Mouse (Mus musculus) kidney, embryonic 16.5 days (tissue): Measurements from ENCODE around the gene Vmn1r124. TPM values are rescaled to one million over a fixed set of nuclear protein-coding genes. Genes with fewer than 3 reads are reported as not detected.
"Not testable (repeated sequence)": the region's sequence is repeated elsewhere in the genome, so short reads cannot be mapped to it uniquely, and the experiment has no call there.

ENCODE experiments used
- ATAC-seq: fragments of 200-750 bp; cut with Nextera tagmentation; 2 replicates; pipeline ENCODE4 v1.8.0; 2017; ENCODE audit warnings: moderate TSS enrichment; ENCODE audit not compliant: low FRiP score, low TSS enrichment
- H3K27ac ChIP-seq: fragments of 300-500 bp; sonication (generic); 2 replicates; pipeline ENCODE4 v1.5.1; 2014; ENCODE audit warnings: low read length
- H3K27me3 ChIP-seq: fragments of 300-500 bp; sonication (generic); 2 replicates; pipeline ENCODE4 v1.6.1; 2014; ENCODE audit warnings: low read length, control low read depth, mixed read lengths; ENCODE audit not compliant: insufficient read depth
- H3K36me3 ChIP-seq: fragments of 300-500 bp; sonication (generic); 2 replicates; pipeline ENCODE4 v1.6.1; 2014; ENCODE audit warnings: low read length, control low read depth, mixed read lengths; ENCODE audit not compliant: insufficient read depth
- H3K4me1 ChIP-seq: fragments of 300-500 bp; sonication (generic); 2 replicates; pipeline ENCODE4 v1.6.1; 2014; ENCODE audit warnings: low read length, control low read depth, mixed read lengths; ENCODE audit not compliant: insufficient read depth
- H3K4me2 ChIP-seq: fragments of 300-500 bp; sonication (generic); replicated peaks from 2 replicates; pipeline ENCODE4 v1.6.1; 2014; ENCODE audit warnings: low read depth, low read length
- H3K4me3 ChIP-seq: fragments of 300-500 bp; sonication (generic); 2 replicates; pipeline ENCODE4 v1.5.1; 2014; ENCODE audit warnings: mild to moderate bottlenecking, low read length
- H3K9ac ChIP-seq: fragments of 300-500 bp; sonication (generic); replicated peaks from 2 replicates; pipeline ENCODE4 v1.6.1; 2014; ENCODE audit warnings: low read length
- H3K9me3 ChIP-seq: fragments of 300-500 bp; sonication (generic); 2 replicates; pipeline ENCODE4 v1.6.1; 2016; ENCODE audit warnings: low read length, control low read depth
- WGBS: fragments of 180-500 bp; shearing (Covaris S2); extraction: QIAGEN DNeasy Blood & Tissue Kit; methylation state at CpG from one replicate; pipeline ENCODE4 v1.1.7; 2014; 5-methylcytosine and 5-hydroxymethylcytosine counted together
- polyA plus RNA-seq: library from polyadenylated mRNA; unstranded; fragments of >200 nt; fragmentation: Nextera tagmentation; extraction: Ambion mirVana; gene quantifications from 2 replicates; pipeline ENCODE4 v1.2.1, GENCODE M21; 2015

Gene Vmn1r124
- polyA plus RNA-seq = not detected in 2 replicates

- not testable (repeated sequence) for H3K27me3 ChIP-seq, ATAC-seq, H3K36me3 ChIP-seq, H3K9ac ChIP-seq, H3K4me3 ChIP-seq, H3K27ac ChIP-seq, H3K4me2 ChIP-seq, H3K4me1 ChIP-seq, H3K9me3 ChIP-seq
- WGBS = 82% methylated on average over 4 of the region's 4 CpGs
These were observed at the start of gene Vmn1r124 for GRCm38 (mm10) chr7:21260517-21260916. TSS of gene Vmn1r124 (minus strand) at chr7:21260617.

- not testable (repeated sequence) for H3K27me3 ChIP-seq, H3K4me2 ChIP-seq, ATAC-seq, H3K4me3 ChIP-seq, H3K36me3 ChIP-seq, H3K9me3 ChIP-seq, H3K9ac ChIP-seq, H3K27ac ChIP-seq, H3K4me1 ChIP-seq
- no CpG with 5 or more reads among the region's 5 CpGs for WGBS
These were observed 41.0 kb upstream of the Vmn1r124 start, which contains the start of gene Vmn1r126 for GRCm38 (mm10) chr7:21301367-21301766. TSS of gene Vmn1r126 (minus strand) at chr7:21301467.

GRCm38 (mm10) chr7:21271879-21272278, 11.5 kb upstream of the Vmn1r124 start, which contains the start of gene Vmn1r125:
TSS of gene Vmn1r125 (plus strand) at chr7:21272179.
- not testable (repeated sequence) for H3K4me2 ChIP-seq, H3K9ac ChIP-seq, H3K4me1 ChIP-seq, H3K27me3 ChIP-seq, H3K9me3 ChIP-seq, H3K36me3 ChIP-seq, H3K4me3 ChIP-seq, ATAC-seq, H3K27ac ChIP-seq
- WGBS = 66% methylated on average over 3 of the region's 3 CpGs

Other genes starting within 250 kb of the Vmn1r124 start
- not detected in 2 replicates for gene Vmn1r119, start 248.2 kb downstream of the Vmn1r124 start, polyA plus RNA-seq
- not detected in 2 replicates for gene Vmn1r120, start 206.8 kb downstream of the Vmn1r124 start, polyA plus RNA-seq
- gene Vmn1r121, start 162.1 kb downstream of the Vmn1r124 start, polyA plus RNA-seq = not detected in 2 replicates
- not detected in 2 replicates for gene Vmn1r122, start 126.5 kb downstream of the Vmn1r124 start, polyA plus RNA-seq
- gene Vmn1r123, start 98.4 kb downstream of the Vmn1r124 start, polyA plus RNA-seq = not detected in 2 replicates
- not detected in 2 replicates for gene Gm5157, start 70.2 kb downstream of the Vmn1r124 start, polyA plus RNA-seq
- not detected in 2 replicates for gene Vmn1r125, start 11.6 kb upstream of the Vmn1r124 start, polyA plus RNA-seq
- gene Vmn1r126, start 40.9 kb upstream of the Vmn1r124 start, polyA plus RNA-seq = not detected in 2 replicates
- not detected in 2 replicates for gene Vmn1r127, start 59.2 kb upstream of the Vmn1r124 start, polyA plus RNA-seq
- gene Vmn1r128, start 88.8 kb upstream of the Vmn1r124 start, polyA plus RNA-seq = not detected in 2 replicates
- not detected in 2 replicates for gene Vmn1r129, start 100.7 kb upstream of the Vmn1r124 start, polyA plus RNA-seq
- not detected in 2 replicates for gene Gm6882, start 172.1 kb upstream of the Vmn1r124 start, polyA plus RNA-seq